Mouse (Mus musculus): Measurements from ENCODE around the gene Plekhg2.
"Not testable (repeated sequence)": the region's sequence is repeated elsewhere in the genome, so short reads cannot be mapped to it uniquely, and the experiment has no call there.

Gene Plekhg2

GRCm38 (mm10) chr7:28372251-28373108 lies at the start of gene Plekhg2:
Gene Plekhg2, minus strand, starts transcription at chr7:28372599.
- peak; percentile 95 to 97 for DNase-seq (ENCODE audit: low spot score in 2 of 2)

- no peak for DNase-seq (ENCODE audit: low spot score in 2 of 2)
Measured at GRCm38 (mm10) chr7:28419416-28419815, 47.0 kb upstream of the Plekhg2 start.

- DNase-seq (ENCODE audit: low spot score in 2 of 2): no peak
Measured at GRCm38 (mm10) chr7:28418096-28418670, 45.8 kb upstream of the Plekhg2 start.

- DNase-seq (ENCODE audit: low spot score in 2 of 2): no peak
Measured at GRCm38 (mm10) chr7:28417368-28417767, 45.0 kb upstream of the Plekhg2 start.

- peak in 1 of 2 experiments; percentile 47 for DNase-seq (ENCODE audit: low spot score in 2 of 2)
Measured at GRCm38 (mm10) chr7:28412826-28413225, 40.4 kb upstream of the Plekhg2 start.

GRCm38 (mm10) chr7:28410841-28411475 lies 38.6 kb upstream of the Plekhg2 start:
- no peak for DNase-seq (ENCODE audit: low spot score in 2 of 2)

GRCm38 (mm10) chr7:28401942-28402341 lies 29.5 kb upstream of the Plekhg2 start:
- no peak for DNase-seq (ENCODE audit: low spot score in 2 of 2)

- DNase-seq (ENCODE audit: low spot score in 2 of 2): no peak
Measured at GRCm38 (mm10) chr7:28401030-28401429, 28.6 kb upstream of the Plekhg2 start.

- DNase-seq (ENCODE audit: low spot score in 2 of 2): no peak
Measured at GRCm38 (mm10) chr7:28398696-28399340, 26.4 kb upstream of the Plekhg2 start.

GRCm38 (mm10) chr7:28398000-28398399 lies 25.6 kb upstream of the Plekhg2 start:
- DNase-seq (ENCODE audit: low spot score in 2 of 2): peak in 1 of 2 experiments; percentile 55

- DNase-seq (ENCODE audit: low spot score in 2 of 2): no peak
Measured at GRCm38 (mm10) chr7:28395425-28395824, 23.0 kb upstream of the Plekhg2 start.

- DNase-seq (ENCODE audit: low spot score in 2 of 2): peak in 1 of 2 experiments; percentile 47
Measured at GRCm38 (mm10) chr7:28393272-28393951, 21.0 kb upstream of the Plekhg2 start.

- peak; percentile 88 to 97 for DNase-seq (ENCODE audit: low spot score in 2 of 2)
Measured at GRCm38 (mm10) chr7:28392429-28393271, 20.3 kb upstream of the Plekhg2 start, which contains the start of the genes Med29 and Paf1. Gene Med29, minus strand, starts transcription at chr7:28392708. Gene Paf1, plus strand, starts transcription at chr7:28392951.

GRCm38 (mm10) chr7:28390331-28390730 lies 17.9 kb upstream of the Plekhg2 start:
- DNase-seq (ENCODE audit: low spot score in 2 of 2): no peak

GRCm38 (mm10) chr7:28387384-28387783 lies 15.0 kb upstream of the Plekhg2 start:
- not testable (repeated sequence) for DNase-seq (ENCODE audit: low spot score in 2 of 2)

GRCm38 (mm10) chr7:28386877-28387276 lies 14.5 kb upstream of the Plekhg2 start:
- DNase-seq (ENCODE audit: low spot score in 2 of 2): not testable (repeated sequence)

- peak; percentile 81 to 93 for DNase-seq (ENCODE audit: low spot score in 2 of 2)
Measured at GRCm38 (mm10) chr7:28386462-28386861, 14.1 kb upstream of the Plekhg2 start.

- peak in 1 of 2 experiments; percentile 51 for DNase-seq (ENCODE audit: low spot score in 2 of 2)
Measured at GRCm38 (mm10) chr7:28386007-28386406, 13.6 kb upstream of the Plekhg2 start.

GRCm38 (mm10) chr7:28385196-28385595 lies 12.8 kb upstream of the Plekhg2 start:
- DNase-seq (ENCODE audit: low spot score in 2 of 2): no peak

- DNase-seq (ENCODE audit: low spot score in 2 of 2): peak in 1 of 2 experiments; percentile 55
Measured at GRCm38 (mm10) chr7:28384162-28384561, 11.8 kb upstream of the Plekhg2 start.

Measured in spleen, postnatal 10 days (tissue).